In genomic region chr8:84913502-84913900, GRCm38 (mm10) we compare ENCODE assay signal across 8 mouse cellular contexts. TPM values are rescaled to one million over a fixed set of nuclear protein-coding genes. Genes with fewer than 3 reads are reported as not detected.
DNase-seq lines count a peak whose midpoint lies in the region; ATAC-seq and TF ChIP-seq lines count a peak whose summit lies in the region.

No protein-coding gene starts in this region.

- peak overlapping the region; percentile 47 for H3K27ac ChIP-seq in heart, embryonic 10.5 days
- no peak overlapping the region for H3K27ac ChIP-seq in hindbrain, embryonic 11.5 days (ENCODE audit: low read depth, low read length)
- H3K27ac ChIP-seq in macrophage, result peak overlapping the region; percentile 36; the same call in 1 of the 2 replicates

- H3K27me3 ChIP-seq in heart, embryonic 10.5 days (ENCODE audit: insufficient read depth, poor library complexity, severe bottlenecking), result peaks cover 99% of the 10 kb centered on the region
- no peaks in the 10 kb centered on the region for H3K27me3 ChIP-seq in G1E (ENCODE audit: insufficient read depth, low read length)
- peaks cover 63% of the 10 kb centered on the region for H3K27me3 ChIP-seq in hindbrain, embryonic 11.5 days (ENCODE audit: control insufficient read depth, insufficient read depth, low read length)

- intact Hi-C loops in heart, postnatal 10 days (cut with DNase I), result no loop called here

- peak overlapping the region; percentile 47 for H3K4me2 ChIP-seq in hindbrain, embryonic 11.5 days (replicated peaks; ENCODE audit: low read depth, low read length)

- 11% methylated on average over 9 of the region's 9 CpGs for WGBS in heart, embryonic 10.5 days
- WGBS in hindbrain, embryonic 11.5 days, result 17% methylated on average over 9 of the region's 9 CpGs
- WGBS in macrophage (ENCODE audit: missing documents), result 0% methylated on average over 6 of the region's 9 CpGs

- DNase-seq in heart, embryonic 10.5 days (ENCODE audit: low spot score), result no peak
- no peak for DNase-seq in heart, postnatal 10 days
- DNase-seq in G1E (ENCODE audit: low spot score), result no peak
- no peak for DNase-seq in hindbrain, embryonic 11.5 days (ENCODE audit: low spot score)
- DNase-seq in embryo, embryonic 11 days, result no peak
- no peak for DNase-seq in adrenal gland, adult 2 months
- no peak for DNase-seq in natural killer cell, adult 2 months (ENCODE audit: low spot score in 2 of 2)

- no peak for TF ChIP-seq CTCF in G1E (IDR thresholded peaks at IDR 0.05; ENCODE audit: low read depth, low read length)

- H3K36me3 ChIP-seq in heart, embryonic 10.5 days, result no peaks in the 10 kb centered on the region
- peaks cover 80% of the 10 kb centered on the region for H3K36me3 ChIP-seq in G1E (replicated peaks)
- H3K36me3 ChIP-seq in hindbrain, embryonic 11.5 days (ENCODE audit: control insufficient read depth, insufficient read depth, low read length), result 0 out of 2 replicates have a peak, but pooled peaks cover 2% of the 10 kb centered on the region
- peaks cover 8% of the 10 kb centered on the region; the same call in 1 of the 2 replicates for H3K36me3 ChIP-seq in macrophage (ENCODE audit: inconsistent target)

- peaks cover 23% of the 10 kb centered on the region for H3K4me1 ChIP-seq in heart, embryonic 10.5 days
- peaks cover 75% of the 10 kb centered on the region for H3K4me1 ChIP-seq in G1E (ENCODE audit: insufficient read depth, low read depth, low read length)
- 0 out of 2 replicates have a peak, but pooled peaks cover 7% of the 10 kb centered on the region for H3K4me1 ChIP-seq in hindbrain, embryonic 11.5 days (replicated peaks; ENCODE audit: control insufficient read depth, insufficient read depth, low read length)

- peak overlapping the region; percentile 64 for H3K4me3 ChIP-seq in heart, embryonic 10.5 days
- H3K4me3 ChIP-seq in G1E (ENCODE audit: low read depth, low read length) (peak overlapping the region; percentile 73), macrophage (ENCODE audit: inconsistent target) (peak overlapping the region; percentile 18; the same call in 1 of the 2 replicates)
- H3K4me3 ChIP-seq in hindbrain, embryonic 11.5 days (ENCODE audit: low read depth, low read length), result peak overlapping the region; percentile 29; the same call in 1 of the 2 replicates

- H3K9me3 ChIP-seq in heart, embryonic 10.5 days, result no peaks in the 10 kb centered on the region
- no peaks in the 10 kb centered on the region for H3K9me3 ChIP-seq in G1E (replicated peaks)
- H3K9me3 ChIP-seq in hindbrain, embryonic 11.5 days (ENCODE audit: control insufficient read depth, low read length), result no peaks in the 10 kb centered on the region; the same call in 1 of the 2 replicates

- H3K79me2 ChIP-seq in macrophage (ENCODE audit: inconsistent target), result peaks cover 23% of the 10 kb centered on the region

- ATAC-seq in G1E (ENCODE audit: extremely low read depth, insufficient number of reproducible peaks, low FRiP score, poor library complexity, severe bottlenecking), result no peak
- ATAC-seq in hindbrain, embryonic 11.5 days (ENCODE audit: low FRiP score), result no peak

- H3K9ac ChIP-seq in hindbrain, embryonic 11.5 days (ENCODE audit: low read depth, low read length), result peak overlapping the region; percentile 20; the same call in 1 of the 2 replicates

RNA-seq across cellular contexts. Expression of gene Dnase2a, which starts 5.1 kb away (rescaled TPM):
- polyA plus RNA-seq in heart, embryonic 10.5 days (2016; fragmentation: Nextera tagmentation; extraction: Ambion mirVana), result 3.2 and 3.8 TPM in 2 replicates
- 1 to 10 TPM; 6.4 to 7.3 TPM for total RNA-seq in heart, postnatal 10 days (2021)
- total RNA-seq in G1E (2014; fragmentation: Nextera tagmentation), result 116 and 118 TPM in 2 replicates
- total RNA-seq in G1E (2017), result 147 and 170 TPM in 2 replicates
- 40.2 and 75.0 TPM in 2 replicates for polyA plus RNA-seq in G1E (2012)
- polyA plus RNA-seq in hindbrain, embryonic 11.5 days (2014; fragmentation: Nextera tagmentation; extraction: Ambion mirVana), result 5.8 and 6.4 TPM in 2 replicates
- 100 to 1,000 TPM in 4 of 26 experiments, 10 to 100 TPM in 22; 16.6 to 177 (median 57.0) TPM for total RNA-seq in macrophage (2018; cell fraction: chromatin; rRNA removed)
- 100 to 1,000 TPM in 23 of 26 experiments, 10 to 100 TPM in 3; 92.2 to 241 (median 140) TPM for total RNA-seq in macrophage (2018; cell fraction: cytosol; rRNA removed)
- 100 to 1,000 TPM in 16 of 26 experiments, 10 to 100 TPM in 10; 31.8 to 226 (median 112) TPM for total RNA-seq in macrophage (2018; cell fraction: nucleus; rRNA removed)
- polyA plus RNA-seq in macrophage (2018), result 160 to 211 TPM (median 178 TPM) in 3 replicates
- 10 to 100 TPM; 10.9 to 17.5 TPM for total RNA-seq in adrenal gland, adult 2 months (2021)
- 12.1 and 13.3 TPM in 2 replicates for polyA plus RNA-seq in adrenal gland, adult 2 months (2012; rRNA removed)

RNA-seq across cellular contexts. Expression of gene Klf1, which starts 11.8 kb away (rescaled TPM):
- 54.2 and 54.3 TPM in 2 replicates for polyA plus RNA-seq in heart, embryonic 10.5 days (2016; fragmentation: Nextera tagmentation; extraction: Ambion mirVana)
- under 1 TPM; 0.17 to 0.22 TPM for total RNA-seq in heart, postnatal 10 days (2021)
- total RNA-seq in G1E (2014; fragmentation: Nextera tagmentation) (69.9 and 75.0 TPM in 2 replicates), G1E (2017) (51.5 and 56.1 TPM in 2 replicates)
- polyA plus RNA-seq in G1E (2012) (193 and 253 TPM in 2 replicates), macrophage (2018) (0.09 TPM in 1 of 3 replicates, not detected in the others)
- 12.0 and 14.8 TPM in 2 replicates for polyA plus RNA-seq in hindbrain, embryonic 11.5 days (2014; fragmentation: Nextera tagmentation; extraction: Ambion mirVana)
- not detected for total RNA-seq in macrophage (2018; cell fraction: chromatin; rRNA removed)
- under 1 TPM in 9 of 26 experiments, not detected in 17; 0.09 to 0.24 (median 0.13) TPM for total RNA-seq in macrophage (2018; cell fraction: cytosol; rRNA removed)
- total RNA-seq in macrophage (2018; cell fraction: nucleus; rRNA removed), result not detected
- under 1 TPM; 0.17 to 0.23 TPM for total RNA-seq in adrenal gland, adult 2 months (2021)
- 0.41 and 0.61 TPM in 2 replicates for polyA plus RNA-seq in adrenal gland, adult 2 months (2012; rRNA removed)

RNA-seq across cellular contexts. Expression of gene Gcdh, which starts 19.8 kb away (rescaled TPM):
- polyA plus RNA-seq in heart, embryonic 10.5 days (2016; fragmentation: Nextera tagmentation; extraction: Ambion mirVana), result 43.8 and 45.3 TPM in 2 replicates
- 10 to 100 TPM; 31.7 to 32.8 TPM for total RNA-seq in heart, postnatal 10 days (2021)
- total RNA-seq in G1E (2014; fragmentation: Nextera tagmentation) (17.7 and 26.6 TPM in 2 replicates), G1E (2017) (35.2 and 45.8 TPM in 2 replicates)
- polyA plus RNA-seq in G1E (2012) (66.4 and 69.8 TPM in 2 replicates), macrophage (2018) (11.1 to 13.7 TPM (median 12.0 TPM) in 3 replicates)
- polyA plus RNA-seq in hindbrain, embryonic 11.5 days (2014; fragmentation: Nextera tagmentation; extraction: Ambion mirVana), result 29.2 and 30.5 TPM in 2 replicates
- 10 to 100 TPM in 21 of 26 experiments, 1 to 10 TPM in 5; 4.6 to 47.4 (median 21.0) TPM for total RNA-seq in macrophage (2018; cell fraction: chromatin; rRNA removed)
- total RNA-seq in macrophage (2018; cell fraction: cytosol; rRNA removed), result 10 to 100 TPM in 22 of 26 experiments, 1 to 10 TPM in 4; 8.8 to 15.2 (median 12.4) TPM
- 10 to 100 TPM in 18 of 26 experiments, 1 to 10 TPM in 8; 5.6 to 23.3 (median 16.6) TPM for total RNA-seq in macrophage (2018; cell fraction: nucleus; rRNA removed)
- 10 to 100 TPM; 50.1 to 59.0 TPM for total RNA-seq in adrenal gland, adult 2 months (2021)
- 652 and 657 TPM in 2 replicates for polyA plus RNA-seq in adrenal gland, adult 2 months (2012; rRNA removed)

RNA-seq across cellular contexts. Expression of gene Mast1, which starts 23.7 kb away (rescaled TPM):
- polyA plus RNA-seq in heart, embryonic 10.5 days (2016; fragmentation: Nextera tagmentation; extraction: Ambion mirVana), result 0.09 and 0.16 TPM in 2 replicates
- total RNA-seq in heart, postnatal 10 days (2021), result under 1 TPM in 1 of 2 experiments, not detected in 1; 0.07 TPM
- total RNA-seq in G1E (2014; fragmentation: Nextera tagmentation) (not detected in 2 replicates), G1E (2017) (0.23 and 0.27 TPM in 2 replicates)
- polyA plus RNA-seq in G1E (2012) (0.16 and 0.25 TPM in 2 replicates), macrophage (2018) (0.04 to 0.06 TPM in 2 of 3 replicates, not detected in the other)
- polyA plus RNA-seq in hindbrain, embryonic 11.5 days (2014; fragmentation: Nextera tagmentation; extraction: Ambion mirVana), result 10.2 and 11.4 TPM in 2 replicates
- total RNA-seq in macrophage (2018; cell fraction: chromatin; rRNA removed), result under 1 TPM in 4 of 26 experiments, not detected in 22; 0.12 to 0.24 (median 0.16) TPM
- total RNA-seq in macrophage (2018; cell fraction: cytosol; rRNA removed), result under 1 TPM in 19 of 26 experiments, not detected in 7; 0.03 to 0.13 (median 0.04) TPM
- total RNA-seq in macrophage (2018; cell fraction: nucleus; rRNA removed), result under 1 TPM in 4 of 26 experiments, not detected in 22; 0.09 to 0.16 (median 0.13) TPM
- total RNA-seq in adrenal gland, adult 2 months (2021), result 1 to 10 TPM; 1.5 to 2.8 TPM
- 3.7 and 4.4 TPM in 2 replicates for polyA plus RNA-seq in adrenal gland, adult 2 months (2012; rRNA removed)

RNA-seq across cellular contexts. Expression of gene Rtbdn, which starts 33.3 kb away (rescaled TPM):
- 0.21 and 0.34 TPM in 2 replicates for polyA plus RNA-seq in heart, embryonic 10.5 days (2016; fragmentation: Nextera tagmentation; extraction: Ambion mirVana)
- total RNA-seq in heart, postnatal 10 days (2021), result not detected
- not detected in 2 replicates for total RNA-seq in G1E (2014; fragmentation: Nextera tagmentation)
- total RNA-seq in G1E (2017), result 0.11 and 0.12 TPM in 2 replicates
- not detected in 2 replicates for polyA plus RNA-seq in G1E (2012)
- polyA plus RNA-seq in hindbrain, embryonic 11.5 days (2014; fragmentation: Nextera tagmentation; extraction: Ambion mirVana), result 0.14 TPM in 1 of 2 replicates, not detected in the other
- not detected for total RNA-seq in macrophage (2018; cell fraction: chromatin; rRNA removed)
- total RNA-seq in macrophage (2018; cell fraction: cytosol; rRNA removed), result not detected
- not detected for total RNA-seq in macrophage (2018; cell fraction: nucleus; rRNA removed)
- polyA plus RNA-seq in macrophage (2018), result not detected in 3 replicates
- total RNA-seq in adrenal gland, adult 2 months (2021), result not detected
- polyA plus RNA-seq in adrenal gland, adult 2 months (2012; rRNA removed), result 0.25 and 0.34 TPM in 2 replicates

Comparison
In these comparisons a context has a peak if more than half of its experiments do, and no peak if none do; other contexts are left out.
1. H3K4me3 ChIP-seq: peak in every context shown above with its lines; median percentile 73 in G1E; 64 in heart, embryonic 10.5 days; 29 in hindbrain, embryonic 11.5 days; 18 in macrophage.